Mouse (Mus musculus) liver, adult 2 months (tissue): ENCODE data around the gene Ubap2. TPM values are rescaled to one million over a fixed set of nuclear protein-coding genes. Genes with fewer than 3 reads are reported as not detected.

Experiments
- DNase-seq: peaks from one replicate; pipeline ENCODE4 v3.0.0-alpha.2; 2011; ENCODE audit warnings: low read depth, low spot score; ENCODE audit errors: extremely low read depth
- H3K27ac ChIP-seq: fragments of 200-500 bp; replicated peaks from 2 replicates; pipeline ENCODE4 v1.5.1; 2012; ENCODE audit warnings: low read depth, mild to moderate bottlenecking, control low read depth, inconsistent platforms, low read length; ENCODE audit not compliant: insufficient read depth
- H3K27me3 ChIP-seq: fragments of 200-500 bp; 2 replicates; pipeline ENCODE4 v1.6.1; 2012; ENCODE audit warnings: mild to moderate bottlenecking, moderate library complexity, low read length, inconsistent platforms; ENCODE audit not compliant: control insufficient read depth, insufficient read depth
- H3K36me3 ChIP-seq: fragments of 200-500 bp; 2 replicates; pipeline ENCODE4 v1.6.1; 2012; ENCODE audit warnings: low read length, inconsistent platforms; ENCODE audit not compliant: control insufficient read depth, insufficient read depth
- H3K4me1 ChIP-seq: fragments of 200-500 bp; 2 replicates; pipeline ENCODE4 v1.6.1; 2011; ENCODE audit warnings: low read length; ENCODE audit not compliant: control insufficient read depth, insufficient read depth
- H3K4me3 ChIP-seq: fragments of 200-500 bp; 2 replicates; pipeline ENCODE4 v1.5.1; 2011; ENCODE audit warnings: low read depth, mild to moderate bottlenecking, control low read depth, low read length, moderate library complexity; ENCODE audit not compliant: insufficient read depth
- H3K79me2 ChIP-seq: fragments of 200-500 bp; 2 replicates; pipeline ENCODE4 v1.6.1; 2012; ENCODE audit warnings: inconsistent platforms, mild to moderate bottlenecking, low read length, moderate library complexity; ENCODE audit not compliant: control insufficient read depth, insufficient read depth
- H3K9ac ChIP-seq: fragments of 200-500 bp; 2 replicates; pipeline ENCODE4 v1.6.1; 2012; ENCODE audit warnings: low read depth, mild to moderate bottlenecking, control low read depth, inconsistent platforms, low read length
- CTCF ChIP-seq: fragments of 200-500 bp; IDR thresholded peaks from 2 replicates; pipeline ENCODE4 v1.5.1; 2011; ENCODE audit warnings: low read depth, low read length, control low read depth
- POLR2A ChIP-seq: fragments of 200-500 bp; IDR thresholded peaks from 2 replicates; pipeline ENCODE4 v1.6.1; 2011; ENCODE audit warnings: low read length, control low read depth; ENCODE audit not compliant: insufficient read depth; ENCODE audit errors: extremely low read depth
- WGBS: fragments of 180-500 bp; shearing (Covaris S2); methylation state at CpG from one replicate; pipeline ENCODE4 v1.1.7; 2018; 5-methylcytosine and 5-hydroxymethylcytosine counted together
- polyA plus RNA-seq: library from polyadenylated mRNA; depleted of rRNA; stranded (reverse); fragments of >200 nt; gene quantifications from 2 replicates; pipeline ENCODE4 v1.2.3, GENCODE M21; 2012; rRNA removed
- total RNA-seq: library from RNA; depleted of rRNA; stranded (reverse); fragments of >200 nt; gene quantifications from 2 replicates; pipeline ENCODE4 v1.2.3, GENCODE M21; 2014; rRNA removed

The Ubap2 gene
- total RNA-seq = 3.0 TPM in 2 replicates
- polyA plus RNA-seq = 19.6 and 23.0 TPM in 2 replicates

- DNase-seq = peak; percentile 97
- Histone ChIP-seq H3K4me1 (peaks cover 7% of the 10 kb centered on the region), H3K27me3 (no peaks in the 10 kb centered on the region), H3K36me3 (no peaks in the 10 kb centered on the region), H3K9ac (peak within 1 kb of the TSS; percentile 80), H3K79me2 (peaks cover 17% of the 10 kb centered on the region; the same call in 1 of the 2 replicates), H3K27ac (peak within 1 kb of the TSS; percentile 59), H3K4me3 (peak within 1 kb of the TSS; percentile 72)
- TF ChIP-seq POLR2A (peak; percentile 55; the same call in 1 of the 2 replicates), CTCF (no peak)
- under 1% methylated on average over 60 of the region's 60 CpGs for WGBS
Measured at GRCm38 (mm10) chr4:41274980-41275850, at the start of gene Ubap2. Ubap2 (minus strand) TSS chr4:41275144.

GRCm38 (mm10) chr4:41320971-41321370, 46.0 kb upstream of the Ubap2 start:
- TF ChIP-seq CTCF (no peak), POLR2A (no peak)
- no peaks in the 10 kb centered on the region for H3K36me3 ChIP-seq
- peaks cover 2% of the 10 kb centered on the region for H3K4me1 ChIP-seq
- H3K4me3 ChIP-seq = no peak overlapping the region
- no peaks in the 10 kb centered on the region for H3K27me3 ChIP-seq
- no peaks in the 10 kb centered on the region for H3K79me2 ChIP-seq
- no peak for DNase-seq
- H3K9ac ChIP-seq = no peak overlapping the region
- whole genome bisulfite sequencing = 56% methylated on average over 4 of the region's 4 CpGs
- H3K27ac ChIP-seq = no peak overlapping the region

GRCm38 (mm10) chr4:41318267-41318666, 43.3 kb upstream of the Ubap2 start:
- Histone ChIP-seq H3K27ac (no peak overlapping the region), H3K9ac (no peak overlapping the region), H3K36me3 (no peaks in the 10 kb centered on the region), H3K4me3 (no peak overlapping the region), H3K4me1 (peaks cover 4% of the 10 kb centered on the region), H3K79me2 (no peaks in the 10 kb centered on the region; the same call in 1 of the 2 replicates), H3K27me3 (no peaks in the 10 kb centered on the region)
- no peak for DNase-seq
- WGBS = 61% methylated on average over 5 of the region's 5 CpGs
- TF ChIP-seq CTCF (no peak), POLR2A (no peak)

GRCm38 (mm10) chr4:41315173-41315572, 40.2 kb upstream of the Ubap2 start:
- H3K4me1 ChIP-seq = peaks cover 6% of the 10 kb centered on the region
- H3K36me3 ChIP-seq = peaks cover 16% of the 10 kb centered on the region
- peak overlapping the region; percentile 82; the same call in 1 of the 2 replicates for H3K4me3 ChIP-seq
- H3K79me2 ChIP-seq = peaks cover 5% of the 10 kb centered on the region; the same call in 1 of the 2 replicates
- 60% methylated on average over 8 of the region's 8 CpGs for WGBS
- no peaks in the 10 kb centered on the region for H3K27me3 ChIP-seq
- TF ChIP-seq CTCF = no peak
- TF ChIP-seq POLR2A = no peak
- peak overlapping the region; percentile 18; the same call in 1 of the 2 replicates for H3K27ac ChIP-seq
- DNase-seq = no peak
- H3K9ac ChIP-seq = peak overlapping the region; percentile 44; the same call in 1 of the 2 replicates

GRCm38 (mm10) chr4:41314141-41315129, 39.5 kb upstream of the Ubap2 start, which contains the start of gene Dcaf12:
Dcaf12 (minus strand) TSS chr4:41314889.
- peaks cover 6% of the 10 kb centered on the region for H3K4me1 ChIP-seq
- peak; percentile 87 for DNase-seq
- peak within 1 kb of the TSS; percentile 92 for H3K9ac ChIP-seq
- peak within 1 kb of the TSS; percentile 82 for H3K4me3 ChIP-seq
- under 1% methylated on average over 70 of the region's 70 CpGs for WGBS
- peaks cover 5% of the 10 kb centered on the region; the same call in 1 of the 2 replicates for H3K79me2 ChIP-seq
- peaks cover 21% of the 10 kb centered on the region for H3K36me3 ChIP-seq
- H3K27me3 ChIP-seq = no peaks in the 10 kb centered on the region
- H3K27ac ChIP-seq = peak within 1 kb of the TSS; percentile 94
- TF ChIP-seq CTCF (no peak), POLR2A (peak; percentile 72; the same call in 1 of the 2 replicates)
